9 mouse cellular contexts compared by ENCODE assay signal in the genomic region with DNA sequence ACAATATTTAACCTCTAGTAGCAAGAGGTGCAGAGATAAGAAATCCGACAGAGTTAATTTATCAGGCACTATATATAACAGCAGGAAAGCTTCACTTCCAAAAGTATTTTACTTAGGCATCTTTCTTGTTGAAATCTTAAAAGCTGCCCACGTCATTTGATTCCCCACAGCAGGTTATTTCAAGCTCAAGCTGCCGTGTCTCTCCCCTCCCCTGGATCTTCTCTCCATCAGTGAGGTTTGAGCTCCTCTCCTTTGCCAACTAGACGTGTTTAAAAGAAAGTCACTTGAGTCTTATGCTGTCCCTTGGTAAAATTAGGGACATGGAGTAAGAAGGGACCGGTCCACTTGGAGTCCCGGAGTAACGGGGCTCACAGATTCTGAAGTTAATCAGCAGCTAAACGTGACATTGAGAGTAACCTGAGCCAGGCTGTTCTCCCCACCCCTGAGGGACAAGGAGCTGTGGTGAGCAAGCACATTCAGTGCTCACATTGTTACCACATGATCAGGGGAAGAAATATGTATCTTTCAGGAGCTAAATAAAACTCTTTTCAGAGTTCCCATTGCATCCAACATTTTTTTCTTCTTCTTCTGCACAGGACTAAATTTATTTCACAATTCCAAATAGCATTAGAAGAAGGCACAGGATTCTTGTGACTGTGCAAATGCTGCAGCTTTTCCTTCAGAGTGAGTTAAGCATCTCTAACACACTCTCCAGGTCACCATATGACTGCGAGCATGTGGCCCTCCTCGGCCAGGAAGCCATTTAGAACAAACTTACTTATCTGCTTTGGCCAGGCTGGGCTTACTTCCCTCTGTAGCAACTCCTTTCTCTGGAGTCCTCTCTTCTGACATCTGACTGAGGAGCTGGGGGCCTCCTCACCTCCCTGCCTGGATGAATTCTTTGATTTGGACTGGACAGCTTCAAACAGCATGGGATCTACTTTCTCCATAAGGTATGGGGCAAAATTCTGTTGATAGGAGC. TPM values are rescaled to one million over a fixed set of nuclear protein-coding genes. Genes with fewer than 3 reads are reported as not detected.
A peak's percentile ranks its signal among the peaks of the same experiment; 100 is the strongest.
DNase-seq lines count a peak whose midpoint lies in the region; TF ChIP-seq lines count a peak whose summit lies in the region.
"Had no signal": no experiment of that assay in that cellular context is flagged by ENCODE, and none has a peak within 500 bp of the region (broad histone marks: within the 10 kb centered on the region; RNA-seq: fewer than 3 reads in every experiment).

A gene (plus strand): TSS at position 833 of the 982 bp plus-strand sequence.

- H3K4me1 ChIP-seq in embryonic fibroblast, embryonic 13.5 days (ENCODE audit: control insufficient read depth, insufficient read depth, low read length), result no peaks in the 10 kb centered on the region
- H3K4me1 ChIP-seq in heart, embryonic 10.5 days, result peaks cover 10% of the 10 kb centered on the region; the same call in 1 of the 2 replicates
- H3K4me1 ChIP-seq in liver, adult 2 months (ENCODE audit: control insufficient read depth, insufficient read depth, low read length), result peaks cover 5% of the 10 kb centered on the region

- WGBS in heart, embryonic 10.5 days, result 12% methylated on average over 10 of the region's 10 CpGs
- WGBS in liver, adult 2 months, result 14% methylated on average over 10 of the region's 10 CpGs

- no peak within 1 kb of the TSS for H3K27ac ChIP-seq in layer of hippocampus, adult 2 months
- peak within 1 kb of the TSS; percentile 50 for H3K27ac ChIP-seq in embryonic fibroblast, embryonic 13.5 days (ENCODE audit: insufficient read depth, low read length)
- peak within 1 kb of the TSS; percentile 73; the same call in 1 of the 2 replicates for H3K27ac ChIP-seq in heart, embryonic 10.5 days
- no peak within 1 kb of the TSS for H3K27ac ChIP-seq in liver, adult 2 months (replicated peaks; ENCODE audit: insufficient read depth, low read depth, low read length)

- TF ChIP-seq POLR2A in embryonic fibroblast, embryonic 13.5 days (IDR thresholded peaks at IDR 0.05; ENCODE audit: low read depth, low read length), result no peak
- TF ChIP-seq POLR2A in liver, adult 2 months (IDR thresholded peaks at IDR 0.05; ENCODE audit: extremely low read depth, insufficient read depth, low read length), result no peak

- H3K9ac ChIP-seq in liver, adult 2 months (ENCODE audit: low read depth, low read length), result no peak within 1 kb of the TSS

- no peaks in the 10 kb centered on the region for H3K36me3 ChIP-seq in heart, embryonic 10.5 days
- H3K36me3 ChIP-seq in liver, adult 2 months (ENCODE audit: control insufficient read depth, insufficient read depth, low read length), result no peaks in the 10 kb centered on the region

- no peak within 1 kb of the TSS for H3K4me3 ChIP-seq in layer of hippocampus, adult 2 months
- no peak within 1 kb of the TSS for H3K4me3 ChIP-seq in embryonic fibroblast, embryonic 13.5 days (ENCODE audit: insufficient read depth, low read length)
- peak within 1 kb of the TSS; percentile 22; the same call in 1 of the 2 replicates for H3K4me3 ChIP-seq in heart, embryonic 10.5 days
- H3K4me3 ChIP-seq in liver, adult 2 months (ENCODE audit: insufficient read depth, low read depth, low read length), result no peak within 1 kb of the TSS

- H3K79me2 ChIP-seq in liver, adult 2 months (ENCODE audit: control insufficient read depth, insufficient read depth, low read length), result no peaks in the 10 kb centered on the region

- no peaks in the 10 kb centered on the region for H3K9me3 ChIP-seq in heart, embryonic 10.5 days

- no peak for DNase-seq in layer of hippocampus, adult 2 months (ENCODE audit: low spot score in 2 of 2)
- DNase-seq in layer of hippocampus, adult 9-11 months, result no peak
- peak; percentile 77 for DNase-seq in heart, embryonic 10.5 days (ENCODE audit: low spot score)
- DNase-seq in kidney, adult 9 months, result peak; percentile 80
- peak; percentile 48 for DNase-seq in liver, adult 2 months (ENCODE audit: extremely low read depth, low read depth, low spot score)
- DNase-seq in right cerebral cortex, postnatal 25 days, result peak; percentile 28
- DNase-seq in urinary bladder, postnatal 36 days (ENCODE audit: low spot score in 2 of 2), result no peak

- H3K27me3 ChIP-seq in heart, embryonic 10.5 days (ENCODE audit: insufficient read depth, poor library complexity, severe bottlenecking), result no peaks in the 10 kb centered on the region
- H3K27me3 ChIP-seq in liver, adult 2 months (ENCODE audit: control insufficient read depth, insufficient read depth, low read length), result no peaks in the 10 kb centered on the region
- H3K27me3 ChIP-seq: CH12.LX had no signal

- TF ChIP-seq CTCF in layer of hippocampus, adult 2 months (conservative IDR thresholded peaks at IDR 0.05), result no peak
- no peak for TF ChIP-seq CTCF in embryonic fibroblast, embryonic 13.5 days (IDR thresholded peaks at IDR 0.05; ENCODE audit: borderline replicate concordance, insufficient read depth, low read length)
- no peak for TF ChIP-seq CTCF in liver, adult 2 months (IDR thresholded peaks at IDR 0.05; ENCODE audit: low read depth, low read length)

RNA-seq across cellular contexts. Expression of the gene that starts here (rescaled TPM):
- total RNA-seq in layer of hippocampus, adult 2 months (2021), result 10 to 100 TPM; 72.2 to 73.8 TPM
- 26.9 and 37.0 TPM in 2 replicates for polyA plus RNA-seq in embryonic fibroblast, embryonic 13.5 days (2011; ENCODE audit: insufficient read length, low read depth, missing spikeins)
- 24.9 and 30.1 TPM in 2 replicates for polyA plus RNA-seq in heart, embryonic 10.5 days (2016; fragmentation: Nextera tagmentation; extraction: Ambion mirVana)
- total RNA-seq in liver, adult 2 months (2014; rRNA removed), result 12.9 and 13.6 TPM in 2 replicates
- 2.3 and 2.6 TPM in 2 replicates for polyA plus RNA-seq in liver, adult 2 months (2012; rRNA removed)
- total RNA-seq: CH12.LX had no signal

Comparison
In these comparisons a context has a peak if more than half of its experiments do, and no peak if none do; other contexts are left out.
1. DNase-seq: peak in heart, embryonic 10.5 days (single experiment), kidney, adult 9 months (single experiment), liver, adult 2 months (single experiment) and right cerebral cortex, postnatal 25 days (single experiment); none in layer of hippocampus, adult 2 months (0 of 2), layer of hippocampus, adult 9-11 months (single experiment) and urinary bladder, postnatal 36 days (0 of 2).
2. H3K27ac ChIP-seq: peak in embryonic fibroblast, embryonic 13.5 days (single experiment) and heart, embryonic 10.5 days (single experiment); none in layer of hippocampus, adult 2 months (single experiment) and liver, adult 2 months (single experiment).